Mouse (Mus musculus) T-helper 2 cell (primary cell): ENCODE measurements at regions not wholly inside any gene's neighbourhood (a gene's known extent, or its start where the extent isn't known, plus 50 kb on each side); places are given as distances from the start of the nearest gene placed in this dataset.
"Not testable (repeated sequence)": the region's sequence is repeated elsewhere in the genome, so short reads cannot be mapped to it uniquely, and the experiment has no call there.

Experiments
- in situ Hi-C: fragments of 300-600 bp; cut with MboI, MseI; formaldehyde crosslinking; loops from one replicate; pipeline ENCODE4 v1.15.1; 2025; ENCODE audit warnings: high pct_unique_total_duplicates

DNA sequence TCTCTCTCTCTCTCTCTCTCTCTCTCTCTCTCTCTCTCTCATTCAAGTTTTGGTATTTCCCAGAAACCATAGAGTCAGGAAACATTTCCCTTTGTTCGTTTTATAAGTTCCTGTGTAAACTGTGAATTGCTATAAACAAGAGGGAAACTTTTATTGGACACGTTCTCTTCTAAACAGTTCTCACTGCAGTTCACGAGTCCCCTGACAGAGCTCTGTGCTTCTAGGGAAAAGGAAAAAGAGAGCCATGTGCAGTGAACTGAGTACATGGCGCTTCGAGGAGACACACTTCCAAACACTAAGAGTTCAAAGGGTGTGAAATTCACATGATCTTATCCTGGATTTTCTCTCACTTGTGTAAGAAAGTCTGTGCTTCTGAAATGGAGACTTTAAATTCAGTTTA, 84.5 kb upstream of the Tars start:
- in situ Hi-C loops, result no loop called here

DNA sequence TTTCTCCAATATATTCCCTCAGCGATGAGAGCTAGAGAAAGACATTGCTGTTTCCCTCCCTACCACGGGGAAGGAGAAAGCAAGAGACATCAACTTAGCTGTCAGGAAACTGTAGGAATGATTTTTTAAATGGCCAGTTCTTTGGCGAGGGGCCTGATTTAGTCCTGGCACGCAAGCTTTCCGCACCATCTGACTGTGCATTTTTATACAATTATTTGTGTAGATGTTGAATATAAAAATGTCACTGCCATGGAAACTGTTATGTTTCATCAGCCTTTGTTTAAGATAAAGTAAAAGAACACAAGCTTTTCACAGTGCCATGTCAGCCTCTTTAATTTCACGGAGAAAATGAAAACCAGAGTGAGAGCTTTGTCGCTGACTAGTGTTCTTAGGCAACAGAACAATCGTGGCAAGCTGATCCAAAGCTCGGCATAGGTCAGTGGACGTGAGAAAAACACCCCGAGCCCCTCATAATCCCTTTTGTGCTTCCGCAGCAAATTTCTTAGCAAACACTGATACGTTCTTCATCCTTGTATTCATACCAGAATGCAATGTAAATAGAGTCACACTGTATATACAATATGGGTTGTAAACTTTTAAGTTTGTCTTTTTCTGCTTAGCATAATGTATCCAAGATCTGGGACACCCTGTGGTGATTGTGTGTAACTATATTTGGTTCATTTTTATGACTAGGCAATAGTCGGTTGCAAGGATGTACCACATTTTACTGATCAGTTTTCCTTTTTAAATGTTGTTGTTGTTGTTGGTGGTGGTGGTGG, 79.9 kb upstream of the Tars start:
- in situ Hi-C loops, result no loop called here

- in situ Hi-C loops, result no loop called here
These were observed 76.8 kb upstream of the Tars start for GRCm38 (mm10) chr15:11476248-11476647.

DNA sequence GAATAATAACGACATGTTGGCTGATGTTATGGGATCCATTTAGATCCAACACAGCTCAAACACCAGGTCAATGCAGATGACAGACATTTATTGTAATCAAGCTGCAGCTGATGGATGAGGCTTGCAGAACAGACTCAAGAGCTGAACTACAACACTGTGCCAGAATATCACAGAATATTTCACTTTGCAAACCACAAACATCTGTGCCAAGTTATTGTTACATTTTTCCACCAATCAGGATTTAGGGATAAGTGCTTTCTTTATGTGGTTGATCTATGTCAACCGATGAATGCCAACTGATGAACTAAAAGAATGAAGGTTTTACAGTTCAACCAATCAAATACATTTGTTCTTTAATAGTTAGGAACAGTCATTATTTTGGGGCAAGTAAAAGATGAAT, 63.9 kb upstream of the Tars start:
- in situ Hi-C loops, result no loop called here

DNA sequence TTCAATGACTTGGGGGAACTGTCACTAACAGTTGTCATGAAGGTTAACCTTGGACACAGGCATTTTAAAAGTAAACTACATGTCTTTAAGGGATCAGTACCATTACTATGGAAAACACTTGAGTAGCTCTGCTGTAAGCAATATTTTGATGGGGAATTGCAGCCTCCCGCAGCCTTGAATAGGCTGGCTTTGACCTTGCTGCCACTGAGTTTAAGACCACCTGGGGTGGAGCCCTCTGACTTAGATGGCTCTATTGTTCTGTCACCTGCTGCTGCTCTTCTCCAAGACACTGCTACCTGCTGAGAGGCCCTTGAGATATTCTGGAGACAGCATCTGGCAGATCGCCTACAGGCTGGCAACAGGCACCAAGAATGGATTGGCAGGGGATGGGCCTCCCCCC, 62.1 kb upstream of the Tars start:
- in situ Hi-C loops, result not testable (repeated sequence)

DNA sequence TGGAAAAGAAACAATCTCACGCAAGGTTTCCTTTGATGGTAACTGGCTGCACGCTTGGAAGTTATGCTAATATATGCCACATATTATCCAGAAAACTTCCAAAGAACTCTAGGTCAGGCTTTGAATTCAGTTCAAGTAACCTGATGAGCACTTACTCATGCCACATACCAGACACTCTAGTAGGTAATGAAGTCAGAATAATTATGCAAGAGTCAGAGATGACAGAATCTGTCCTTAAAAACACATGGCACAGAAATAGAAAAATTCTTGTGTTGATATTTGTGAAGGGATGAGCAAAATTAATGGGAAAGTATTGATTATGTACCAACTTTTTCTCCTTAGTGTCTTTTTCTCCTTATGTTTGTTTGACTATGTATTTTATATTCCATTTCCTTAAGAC, 59.8 kb upstream of the Tars start:
- in situ Hi-C loops, result no loop called here

GRCm38 (mm10) chr15:11457278-11457677, 57.8 kb upstream of the Tars start:
- in situ Hi-C loops, result no loop called here

GRCm38 (mm10) chr15:11455982-11456381, 56.5 kb upstream of the Tars start:
- in situ Hi-C loops, result no loop called here

- in situ Hi-C loops, result no loop called here
These were observed 55.9 kb upstream of the Tars start for GRCm38 (mm10) chr15:11455366-11455785.

GRCm38 (mm10) chr15:11453997-11454396, 54.5 kb upstream of the Tars start:
- in situ Hi-C loops, result no loop called here

GRCm38 (mm10) chr15:11451635-11452034, 52.2 kb upstream of the Tars start:
- in situ Hi-C loops, result no loop called here
